Mouse (Mus musculus): ENCODE results near the gene S100a6.

GRCm38 (mm10) chr3:90615911-90616310 lies 3.2 kb downstream of the S100a6 start:
- no peak for TF ChIP-seq CTCF (conservative IDR thresholded peaks at IDR 0.05; ENCODE audit: insufficient read depth, insufficient read length, low read depth, low read length)
- TF ChIP-seq POLR2A (IDR thresholded peaks at IDR 0.05; ENCODE audit: low read depth, low read length), result no peak

Data from kidney, adult 2 months (tissue).